Mouse (Mus musculus): Measurements from ENCODE around the gene Rps16. TPM values are rescaled to one million over a fixed set of nuclear protein-coding genes. Genes with fewer than 3 reads are reported as not detected.

The Rps16 gene
- total RNA-seq (2015; ENCODE audit: low replicate concordance): 892 and 1,114 TPM in 2 replicates
- total RNA-seq (2017; ENCODE audit: low replicate concordance): 132 and 239 TPM in 2 replicates

- ATAC-seq (replicated peaks; ENCODE audit: low FRiP score, poor library complexity, severe bottlenecking): peak; percentile 98
These were observed at the start of gene Rps16 for GRCm38 (mm10) chr7:28350155-28350883. TSS of gene Rps16 (plus strand) at chr7:28350652.

- ATAC-seq (replicated peaks; ENCODE audit: low FRiP score, poor library complexity, severe bottlenecking): no peak
These were observed 48.6 kb upstream of the Rps16 start, which contains the start of gene Dll3 for GRCm38 (mm10) chr7:28301616-28302433. TSS of gene Dll3 (minus strand) at chr7:28302238.

GRCm38 (mm10) chr7:28305641-28306040, 44.8 kb upstream of the Rps16 start:
- ATAC-seq (replicated peaks; ENCODE audit: low FRiP score, poor library complexity, severe bottlenecking): no peak

- no peak for ATAC-seq (replicated peaks; ENCODE audit: low FRiP score, poor library complexity, severe bottlenecking)
These were observed 44.2 kb upstream of the Rps16 start for GRCm38 (mm10) chr7:28306216-28306615.

DNA sequence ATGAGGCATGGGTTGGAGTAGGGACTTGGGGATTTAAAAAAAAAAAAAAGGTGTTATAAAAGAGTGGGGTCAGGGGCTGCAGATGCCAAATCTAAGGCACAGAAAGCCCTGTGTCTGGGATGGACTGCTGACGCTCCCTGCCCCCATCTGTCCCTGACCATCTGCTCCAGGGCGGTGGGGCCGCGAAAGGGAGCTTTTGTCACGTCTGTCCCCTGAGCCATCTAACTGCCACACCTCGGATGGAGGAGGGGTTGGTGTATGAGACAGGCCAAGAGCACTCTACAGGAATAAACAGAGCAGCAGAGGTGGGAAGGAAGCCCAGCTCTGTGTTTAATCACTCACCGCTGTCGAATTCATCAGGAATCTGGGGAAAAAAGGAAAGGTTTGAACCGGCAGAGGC, 40.7 kb upstream of the Rps16 start:
- ATAC-seq (replicated peaks; ENCODE audit: low FRiP score, poor library complexity, severe bottlenecking): no peak

GRCm38 (mm10) chr7:28311151-28311925, 39.1 kb upstream of the Rps16 start:
- ATAC-seq (replicated peaks; ENCODE audit: low FRiP score, poor library complexity, severe bottlenecking): no peak

DNA sequence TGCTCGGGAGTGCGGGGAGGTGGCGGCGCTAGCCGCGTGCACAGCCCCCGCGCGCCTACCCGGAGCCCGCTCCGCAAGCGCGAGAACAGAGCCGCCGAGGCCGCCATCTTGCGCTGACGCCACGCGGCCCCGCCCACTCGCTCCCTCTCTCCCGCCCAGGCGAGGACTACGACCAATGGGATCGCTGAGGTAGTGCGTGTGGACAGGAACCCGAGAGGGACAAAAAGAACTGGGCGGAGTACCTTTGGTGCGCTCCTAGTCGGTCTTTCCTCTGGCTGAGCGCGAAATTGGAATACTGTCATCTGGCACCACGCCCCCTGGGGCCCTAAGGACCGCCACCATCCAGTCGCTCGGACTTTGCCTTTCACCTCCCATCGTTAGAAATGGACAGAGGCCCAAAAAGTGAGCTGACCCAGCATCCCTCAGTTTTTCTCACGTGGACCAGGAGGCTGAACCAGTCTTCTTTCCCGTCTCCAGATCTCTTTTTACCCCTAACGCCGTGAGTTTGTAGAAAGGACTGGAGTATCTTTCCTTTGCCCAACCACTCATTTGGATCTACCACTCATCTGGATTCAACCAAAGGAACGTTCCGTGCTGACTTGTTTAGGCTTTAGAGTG, 38.4 kb upstream of the Rps16 start, which contains the start of gene Timm50:
TSS of gene Timm50 (minus strand) at position 147 of the 618 bp plus-strand sequence.
- ATAC-seq (replicated peaks; ENCODE audit: low FRiP score, poor library complexity, severe bottlenecking): peak; percentile 98

DNA sequence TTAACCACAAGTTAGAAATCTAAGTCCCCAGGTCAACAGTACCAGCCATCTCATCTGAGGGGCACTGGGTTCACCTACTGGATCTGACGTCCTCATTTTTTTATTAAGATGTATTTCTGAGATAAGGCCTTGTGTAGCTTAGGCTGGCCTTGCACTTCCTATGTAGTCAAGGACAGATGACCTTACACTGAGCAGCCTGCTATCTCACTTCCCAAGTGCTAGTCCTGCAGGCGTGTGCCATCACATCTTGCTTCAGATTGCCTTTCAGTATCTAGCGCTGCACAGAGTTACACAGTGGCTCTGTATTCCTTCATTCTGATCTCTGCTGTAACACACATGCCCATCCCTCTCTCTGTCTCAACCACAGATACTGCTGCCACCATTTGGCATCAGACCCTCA, 32.4 kb upstream of the Rps16 start:
- ATAC-seq (replicated peaks; ENCODE audit: low FRiP score, poor library complexity, severe bottlenecking): no peak

DNA sequence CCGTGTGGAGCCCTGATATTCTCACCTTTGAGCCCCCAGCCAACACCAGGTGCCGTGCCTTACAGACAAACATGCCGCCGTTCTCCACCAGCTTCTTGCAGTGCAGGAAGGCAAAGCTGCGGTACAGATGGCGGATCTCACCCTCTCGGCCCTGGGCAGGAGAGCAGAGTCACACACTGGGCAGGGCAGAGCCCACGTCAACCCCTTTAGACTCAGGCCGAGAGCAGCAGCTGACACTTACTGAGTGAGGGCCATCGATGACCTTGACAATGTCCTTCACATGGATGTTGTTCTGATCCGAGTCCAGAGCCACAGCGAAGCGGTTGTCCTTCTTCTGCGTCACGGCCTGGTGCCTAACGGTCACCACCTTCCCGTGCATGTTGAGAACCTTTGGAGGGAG, 31.7 kb upstream of the Rps16 start:
- ATAC-seq (replicated peaks; ENCODE audit: low FRiP score, poor library complexity, severe bottlenecking): no peak

- ATAC-seq (replicated peaks; ENCODE audit: low FRiP score, poor library complexity, severe bottlenecking): no peak
These were observed 28.3 kb upstream of the Rps16 start for GRCm38 (mm10) chr7:28321974-28322720.

GRCm38 (mm10) chr7:28325293-28325692, 25.2 kb upstream of the Rps16 start:
- no peak for ATAC-seq (replicated peaks; ENCODE audit: low FRiP score, poor library complexity, severe bottlenecking)

GRCm38 (mm10) chr7:28326457-28326856, 24.0 kb upstream of the Rps16 start:
- no peak for ATAC-seq (replicated peaks; ENCODE audit: low FRiP score, poor library complexity, severe bottlenecking)

GRCm38 (mm10) chr7:28328260-28328659, 22.2 kb upstream of the Rps16 start:
- ATAC-seq (replicated peaks; ENCODE audit: low FRiP score, poor library complexity, severe bottlenecking): no peak

- no peak for ATAC-seq (replicated peaks; ENCODE audit: low FRiP score, poor library complexity, severe bottlenecking)
These were observed 15.9 kb upstream of the Rps16 start for GRCm38 (mm10) chr7:28334534-28334933.

DNA sequence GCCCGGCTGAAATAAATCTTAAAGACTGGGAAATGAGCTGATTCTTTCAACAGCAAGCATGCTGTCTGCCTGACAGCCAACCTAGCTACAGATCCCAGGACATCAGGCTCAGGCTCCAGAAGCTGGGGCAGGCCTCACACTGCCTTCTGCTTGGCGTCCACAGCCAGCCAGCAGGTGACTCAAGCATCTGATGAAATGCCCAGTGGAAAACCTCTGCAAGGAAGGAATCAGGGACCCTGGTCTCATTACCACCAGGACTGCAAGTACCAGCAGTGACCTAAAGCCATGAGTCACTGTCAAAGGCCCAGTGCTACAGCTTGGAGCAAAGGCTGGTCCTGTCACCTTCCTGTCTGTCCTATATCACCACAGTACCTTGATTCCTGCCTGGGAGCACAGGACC, 15.0 kb upstream of the Rps16 start:
- no peak for ATAC-seq (replicated peaks; ENCODE audit: low FRiP score, poor library complexity, severe bottlenecking)

DNA sequence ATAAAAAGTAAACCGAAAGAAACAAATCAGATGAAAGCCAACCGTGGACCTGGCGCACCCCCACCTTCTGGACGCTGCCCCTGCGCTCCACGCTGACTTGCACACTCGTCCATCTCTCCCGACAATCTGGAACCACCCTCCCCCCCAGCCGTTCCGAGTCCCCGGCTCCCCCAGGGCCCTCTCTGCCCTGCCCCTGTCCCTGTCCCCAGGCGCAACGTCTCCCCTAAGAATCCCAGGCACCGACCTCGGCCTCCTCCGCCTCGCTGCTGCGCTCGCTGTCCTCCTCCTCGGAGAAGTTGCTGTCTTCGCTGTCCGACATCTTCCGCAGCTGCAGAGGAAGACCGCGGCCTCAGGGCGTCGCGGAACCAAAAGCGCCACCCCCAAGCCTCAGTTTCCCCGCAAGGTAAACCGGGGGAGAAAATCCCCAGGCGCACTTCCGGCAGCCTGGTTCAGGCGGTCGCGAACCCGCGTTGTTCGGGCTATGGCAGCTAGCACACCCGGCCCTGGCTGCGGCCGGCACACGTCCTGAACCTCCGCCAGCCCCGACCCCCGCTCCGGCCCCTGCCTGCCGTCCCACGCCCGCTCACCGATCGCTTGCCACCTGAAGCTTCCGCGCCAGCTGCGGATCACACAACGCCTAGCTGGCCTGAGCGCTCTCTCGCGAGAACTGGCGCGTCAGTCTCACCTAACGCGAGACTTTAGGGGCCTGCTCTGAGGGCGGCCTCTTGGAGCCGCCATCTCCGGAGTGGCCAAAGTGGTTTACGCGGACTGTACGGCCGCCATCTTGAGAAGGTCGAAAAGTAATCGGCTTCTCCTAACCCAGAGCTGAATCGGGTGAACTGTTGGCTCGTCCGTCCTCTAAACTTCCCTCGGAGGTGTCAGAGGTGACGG, 12.1 kb upstream of the Rps16 start, which contains the start of gene Supt5:
TSS of gene Supt5 (minus strand) at position 639 of the 891 bp plus-strand sequence.
- peak; percentile 98 for ATAC-seq (replicated peaks; ENCODE audit: low FRiP score, poor library complexity, severe bottlenecking)

DNA sequence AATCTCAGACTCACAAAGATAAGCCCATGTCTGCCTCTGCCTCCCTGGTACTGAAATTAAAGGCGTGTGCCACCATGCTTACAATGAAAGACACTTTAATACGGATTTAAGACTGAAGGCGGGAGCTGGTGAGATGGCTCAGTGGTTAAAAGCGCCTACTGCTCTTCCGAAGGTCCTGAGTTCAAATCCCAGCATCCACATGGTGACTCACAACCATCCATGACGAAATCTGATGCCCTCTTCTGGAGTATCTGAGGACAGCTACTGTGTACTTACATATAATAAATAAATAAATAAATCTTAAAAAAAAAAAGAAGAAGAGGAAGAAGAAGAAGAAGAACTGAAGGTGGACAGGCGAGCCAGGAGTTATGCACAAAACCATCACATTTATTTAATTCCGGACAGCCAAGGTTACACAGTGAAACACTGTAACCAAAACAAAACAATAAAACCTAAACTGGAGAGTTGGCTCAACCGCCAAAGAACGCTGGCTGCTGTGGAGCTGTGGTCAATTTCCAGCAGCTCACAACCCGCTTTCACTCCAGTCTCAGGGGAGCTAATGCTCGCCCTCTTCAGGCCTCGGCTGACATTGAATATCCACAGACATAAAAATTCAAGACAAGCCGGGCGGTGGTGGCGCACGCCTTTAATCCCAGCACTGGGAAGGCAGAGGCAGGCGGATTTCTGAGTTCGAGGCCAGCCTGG, 11.1 kb upstream of the Rps16 start:
- peak; percentile 47; the same call in 1 of the 2 replicates for ATAC-seq (replicated peaks; ENCODE audit: low FRiP score, poor library complexity, severe bottlenecking)

Measured in erythroid progenitor cell, adult 5-6 weeks (primary cell).